Mouse (Mus musculus): ENCODE results near the gene Klhl29.

GRCm38 (mm10) chr12:5246721-5247341 lies 128.7 kb downstream of the Klhl29 start:
- TF ChIP-seq POLR2A (IDR thresholded peaks at IDR 0.05; ENCODE audit: borderline replicate concordance, low read depth, low read length) (no peak), CTCF (IDR thresholded peaks at IDR 0.05; ENCODE audit: low read depth, low read length) (no peak)
